Mouse (Mus musculus): ENCODE results near the gene Wasf1. TPM values are rescaled to one million over a fixed set of nuclear protein-coding genes. Genes with fewer than 3 reads are reported as not detected.

Wasf1 gene
- polyA plus RNA-seq (2015; fragmentation: Nextera tagmentation; extraction: Ambion mirVana), result 99.0 and 113 TPM in 2 replicates

GRCm38 (mm10) chr10:40882831-40883643 lies at the start of gene Wasf1, which contains the start of gene Cdc40:
Gene Wasf1 (plus strand): TSS chr10:40883475.
Gene Cdc40 (minus strand): TSS chr10:40883311.

Other genes with a start within 250 kb of the Wasf1 start
- gene Mettl24, start 200.2 kb upstream of the Wasf1 start, polyA plus RNA-seq (2015; fragmentation: Nextera tagmentation; extraction: Ambion mirVana), result 1.1 and 1.4 TPM in 2 replicates
- gene Cdc40, start 164 bp upstream of the Wasf1 start, polyA plus RNA-seq (2015; fragmentation: Nextera tagmentation; extraction: Ambion mirVana), result 15.5 and 15.7 TPM in 2 replicates
- 2.1 and 2.4 TPM in 2 replicates for gene Gpr6, start 188.8 kb downstream of the Wasf1 start, polyA plus RNA-seq (2015; fragmentation: Nextera tagmentation; extraction: Ambion mirVana)